Mouse (Mus musculus) liver (tissue): Measurements from ENCODE around the gene Apob.
A peak's percentile ranks its signal among the peaks of the same experiment; 100 is the strongest.
"Not testable (repeated sequence)": the region's sequence is repeated elsewhere in the genome, so short reads cannot be mapped to it uniquely, and the experiment has no call there.

ENCODE experiments used
- DNase-seq: peaks from one replicate; pipeline ENCODE4 v3.0.0-alpha.2; 2020; ENCODE audit warnings: mixed read lengths

Apob gene

GRCm38 (mm10) chr12:7977466-7978189 is at the start of gene Apob:
Gene Apob (plus strand): TSS chr12:7977648.
- peak; percentile 42 for DNase-seq

GRCm38 (mm10) chr12:7932405-7932920 is 45.0 kb upstream of the Apob start:
- no peak for DNase-seq

GRCm38 (mm10) chr12:7950098-7950745 is 27.2 kb upstream of the Apob start:
- no peak for DNase-seq

GRCm38 (mm10) chr12:7958851-7959250 is 18.6 kb upstream of the Apob start:
- no peak for DNase-seq

GRCm38 (mm10) chr12:7959310-7959918 is 18.0 kb upstream of the Apob start:
- no peak for DNase-seq

GRCm38 (mm10) chr12:7962314-7962927 is 15.0 kb upstream of the Apob start:
- no peak for DNase-seq

GRCm38 (mm10) chr12:7967221-7967620 is 10.2 kb upstream of the Apob start:
- DNase-seq: no peak

GRCm38 (mm10) chr12:7970301-7970700 is 7.1 kb upstream of the Apob start:
- no peak for DNase-seq

GRCm38 (mm10) chr12:7970817-7971216 is 6.6 kb upstream of the Apob start:
- DNase-seq: no peak

- DNase-seq: no peak
These were observed 5.7 kb upstream of the Apob start for GRCm38 (mm10) chr12:7971736-7972135.

GRCm38 (mm10) chr12:7973773-7974322 is 3.6 kb upstream of the Apob start:
- no peak for DNase-seq

- peak; percentile 63 for DNase-seq
These were observed 889 bp downstream of the Apob start for GRCm38 (mm10) chr12:7978190-7978884.

GRCm38 (mm10) chr12:7984411-7984810 is 7.0 kb downstream of the Apob start:
- no peak for DNase-seq

GRCm38 (mm10) chr12:7990804-7991203 is 13.4 kb downstream of the Apob start:
- peak; percentile 53 for DNase-seq

- no peak for DNase-seq
These were observed 14.1 kb downstream of the Apob start for GRCm38 (mm10) chr12:7991570-7991969.

GRCm38 (mm10) chr12:8020931-8021330 is 43.5 kb downstream of the Apob start:
- DNase-seq: no peak

- no peak for DNase-seq
These were observed 52.1 kb downstream of the Apob start for GRCm38 (mm10) chr12:8029520-8029919.

GRCm38 (mm10) chr12:8030057-8030456 is 52.6 kb downstream of the Apob start:
- DNase-seq: no peak

GRCm38 (mm10) chr12:8031169-8031568 is 53.7 kb downstream of the Apob start:
- not testable (repeated sequence) for DNase-seq

- DNase-seq: no peak
These were observed 54.3 kb downstream of the Apob start for GRCm38 (mm10) chr12:8031595-8032358.

- DNase-seq: no peak
These were observed 54.9 kb downstream of the Apob start for GRCm38 (mm10) chr12:8032359-8032755.
